Mouse (Mus musculus) lung, postnatal 4 days (tissue): ENCODE data around the gene Srrm3.

Experiments
- DNase-seq, 2 experiments: peaks; one replicate each; pipeline ENCODE4 v3.0.0; 2021

The Srrm3 gene

DNA sequence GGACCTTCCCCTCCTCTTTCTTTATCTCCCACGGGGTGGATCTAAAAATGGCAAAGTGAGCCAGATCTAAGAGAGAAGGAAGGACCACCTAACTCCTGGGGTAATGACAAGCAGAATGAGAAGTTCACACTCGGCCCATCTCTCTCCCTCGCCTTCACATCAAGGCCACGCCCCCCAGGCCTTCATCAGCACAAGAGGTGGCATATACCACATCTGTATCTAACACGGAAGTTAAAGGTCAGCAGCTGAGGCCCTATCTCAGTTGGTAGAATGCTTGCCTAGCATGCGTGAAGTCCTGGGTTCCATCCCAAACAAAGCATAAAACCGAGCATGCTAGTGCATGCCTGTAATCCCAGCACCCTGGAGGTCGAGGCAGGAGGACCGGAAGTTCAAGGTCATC lies 67.1 kb downstream of the Srrm3 start:
- DNase-seq: no peak

DNA sequence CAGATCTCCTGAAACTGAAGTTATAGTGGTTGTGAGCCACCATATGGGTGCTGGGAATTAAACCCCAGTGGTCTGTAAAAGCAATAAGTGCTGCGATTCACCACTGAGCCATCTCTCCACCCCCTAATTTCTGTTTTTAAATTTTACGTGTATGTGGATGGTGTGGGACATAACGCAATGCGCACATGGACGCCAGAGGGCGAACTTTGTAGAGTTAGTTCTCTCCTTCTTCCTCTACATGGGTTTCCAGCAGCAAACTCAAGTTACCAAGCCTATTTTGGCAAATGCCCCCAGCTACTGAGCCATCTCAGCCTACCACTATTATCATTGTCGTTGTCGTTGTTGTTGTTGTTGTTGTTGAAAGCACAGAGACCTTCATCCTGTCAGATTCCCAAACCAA lies 70.5 kb downstream of the Srrm3 start:
- peak; percentile 66 to 76 for DNase-seq

GRCm38 (mm10) chr5:135877831-135878231 lies 71.1 kb downstream of the Srrm3 start:
- DNase-seq: peak; percentile 55 to 63

- DNase-seq: peak; percentile 79 to 90
These were observed 72.9 kb downstream of the Srrm3 start for GRCm38 (mm10) chr5:135879449-135880158.

- DNase-seq: no peak
These were observed 78.0 kb downstream of the Srrm3 start for GRCm38 (mm10) chr5:135884641-135885040.

DNA sequence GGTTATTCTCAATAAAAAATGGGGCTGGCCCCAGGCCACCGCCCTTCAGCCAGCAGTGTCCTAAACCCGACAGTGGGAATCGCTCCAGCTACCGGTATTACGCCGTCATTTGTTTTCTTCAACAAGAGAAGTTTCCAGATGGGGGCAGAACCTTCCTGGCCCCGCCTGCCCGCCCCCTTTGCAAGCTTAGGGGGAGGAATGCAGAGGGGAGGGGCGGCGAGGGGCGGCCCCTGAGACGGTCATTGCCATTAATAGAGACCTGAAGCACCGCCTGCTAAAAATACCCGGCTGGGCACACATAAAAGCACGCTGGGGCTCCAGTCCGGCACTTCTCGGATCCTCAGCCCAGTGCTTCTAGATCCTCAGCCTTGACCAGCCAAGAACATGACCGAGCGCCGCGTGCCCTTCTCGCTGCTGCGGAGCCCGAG lies 81.0 kb downstream of the Srrm3 start, which contains the start of gene Hspb1:
Gene Hspb1 (plus strand): TSS at position 245 of the 428 bp plus-strand sequence.
- peak; percentile 87 to 94 for DNase-seq

GRCm38 (mm10) chr5:135888405-135889215 lies 81.9 kb downstream of the Srrm3 start:
- no peak for DNase-seq

DNA sequence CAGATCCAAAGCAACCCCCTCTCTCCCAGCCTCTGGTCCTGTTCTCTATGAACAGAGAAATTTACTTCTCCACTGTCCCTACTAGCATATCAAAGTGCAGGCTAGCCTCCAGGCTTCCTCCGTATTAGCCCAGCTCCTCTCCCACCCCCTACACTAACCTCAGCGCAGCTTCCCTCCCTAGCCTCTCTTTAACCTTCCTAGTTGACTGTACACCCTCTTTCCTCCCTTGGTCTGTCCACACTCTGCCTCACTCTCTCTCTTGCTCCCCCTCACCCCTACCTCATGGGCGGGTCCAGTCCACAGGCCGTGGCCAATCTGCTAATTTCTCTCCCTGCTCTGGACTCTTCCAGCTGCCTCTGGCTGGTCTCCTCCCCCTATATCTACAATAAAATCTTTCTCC lies 83.6 kb downstream of the Srrm3 start:
- no peak for DNase-seq

DNA sequence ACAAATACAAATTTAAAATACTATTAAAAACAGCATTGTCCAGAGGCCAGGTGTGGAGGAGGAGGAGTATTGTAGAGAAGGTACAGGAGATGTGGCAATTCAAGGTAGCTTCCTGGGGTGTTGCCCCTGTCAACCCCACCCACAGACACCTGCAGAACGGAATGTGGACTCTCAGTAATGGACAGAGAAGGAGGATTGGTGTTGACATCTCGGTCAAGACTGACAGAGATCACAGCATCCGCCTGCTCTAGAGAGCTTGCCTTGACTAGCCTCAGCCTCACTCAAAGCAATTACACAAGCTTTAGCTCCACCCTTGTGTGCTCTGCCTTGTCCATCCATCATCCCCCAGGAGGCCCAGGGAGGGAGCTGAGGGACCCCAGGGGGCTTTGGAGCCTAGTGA lies 84.2 kb downstream of the Srrm3 start:
- DNase-seq: no peak

DNA sequence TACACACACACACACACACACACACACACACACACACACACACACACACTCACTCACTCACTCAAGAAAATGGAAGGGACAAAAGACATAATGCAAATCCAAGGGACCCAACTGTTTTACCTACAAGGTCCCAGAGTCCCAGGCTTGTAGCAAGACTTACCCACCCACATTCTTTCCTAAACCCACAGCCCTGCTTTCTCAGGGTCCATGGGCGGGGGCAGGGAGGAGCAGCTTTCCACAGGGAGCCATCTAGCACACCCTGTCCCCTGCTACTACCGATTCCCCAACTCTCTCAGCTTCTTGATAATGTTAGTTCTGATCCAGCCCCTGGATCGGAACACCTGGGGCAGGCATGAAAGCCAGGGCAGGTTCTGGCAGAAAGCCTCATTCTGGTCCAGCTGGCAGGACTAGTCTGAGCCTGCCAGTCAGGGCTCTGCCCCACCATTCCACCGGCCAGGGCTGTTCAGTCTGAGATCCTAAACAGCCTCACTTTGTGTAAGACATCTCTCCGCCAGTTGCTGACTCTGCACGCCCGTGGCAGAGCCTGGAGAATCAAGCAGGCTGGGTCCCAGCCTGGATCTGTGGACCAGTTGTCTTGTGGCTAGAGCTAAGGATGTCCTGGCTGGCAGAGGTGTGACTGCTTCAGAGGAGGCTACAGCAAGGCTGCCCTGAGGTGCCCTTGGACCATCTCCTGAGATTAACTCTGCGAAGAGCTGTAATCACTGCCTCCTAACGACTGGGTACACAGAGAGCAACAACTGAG lies 86.1 kb downstream of the Srrm3 start:
- no peak for DNase-seq

- DNase-seq: no peak
These were observed 88.3 kb downstream of the Srrm3 start for GRCm38 (mm10) chr5:135894958-135895357.

GRCm38 (mm10) chr5:135898028-135898427 lies 91.3 kb downstream of the Srrm3 start:
- DNase-seq: peak in 1 of 2 experiments; percentile 58

- DNase-seq: no peak
These were observed 92.3 kb downstream of the Srrm3 start for GRCm38 (mm10) chr5:135898995-135899394.

- DNase-seq: no peak
These were observed 93.1 kb downstream of the Srrm3 start for GRCm38 (mm10) chr5:135899833-135900232.

GRCm38 (mm10) chr5:135900701-135901100 lies 94.0 kb downstream of the Srrm3 start:
- DNase-seq: no peak

- no peak for DNase-seq
These were observed 94.8 kb downstream of the Srrm3 start for GRCm38 (mm10) chr5:135901354-135902095.

DNA sequence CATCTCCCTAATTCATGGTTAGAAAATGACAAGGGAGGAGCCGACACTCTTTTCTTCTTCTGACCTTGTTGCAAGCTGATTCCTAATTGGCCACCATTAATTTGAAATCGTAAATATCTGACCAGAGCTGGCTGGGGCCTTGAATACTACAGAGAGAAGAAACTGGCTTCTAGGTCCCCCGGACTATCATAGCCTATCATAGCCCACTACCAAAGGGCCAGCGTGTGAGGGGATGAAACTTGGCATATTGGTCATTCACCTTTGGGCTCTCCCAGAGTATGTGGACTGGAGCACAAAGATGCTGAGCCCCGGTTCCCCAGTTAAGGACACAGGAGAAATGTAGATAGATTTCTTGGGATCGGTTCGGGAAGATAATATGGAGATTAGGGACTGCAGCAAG lies 96.4 kb downstream of the Srrm3 start:
- DNase-seq: no peak

GRCm38 (mm10) chr5:135903551-135904151 lies 97.0 kb downstream of the Srrm3 start:
- DNase-seq: peak; percentile 93 to 95

DNA sequence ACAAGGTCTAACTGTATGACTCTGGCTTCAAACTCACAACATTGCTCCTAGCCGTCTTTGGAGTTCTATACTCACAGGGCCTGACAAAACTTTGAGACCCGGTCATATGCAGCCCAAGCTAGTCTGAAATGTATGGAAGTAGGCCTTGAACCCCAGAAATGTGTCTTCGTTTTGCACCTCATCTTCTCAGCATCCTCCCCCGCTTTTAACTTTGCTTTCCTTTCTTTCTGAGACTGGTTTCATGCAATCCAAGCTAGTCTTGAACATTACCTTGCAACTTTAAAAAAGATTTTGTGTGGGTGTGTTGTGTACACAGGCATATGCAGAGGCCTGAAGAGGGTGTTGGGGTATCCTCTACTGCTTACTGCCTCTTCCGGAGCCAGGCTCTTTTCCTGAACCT lies 97.6 kb downstream of the Srrm3 start:
- DNase-seq: no peak

GRCm38 (mm10) chr5:135905320-135906225 lies 98.9 kb downstream of the Srrm3 start:
- DNase-seq: peak; percentile 28 to 59

DNA sequence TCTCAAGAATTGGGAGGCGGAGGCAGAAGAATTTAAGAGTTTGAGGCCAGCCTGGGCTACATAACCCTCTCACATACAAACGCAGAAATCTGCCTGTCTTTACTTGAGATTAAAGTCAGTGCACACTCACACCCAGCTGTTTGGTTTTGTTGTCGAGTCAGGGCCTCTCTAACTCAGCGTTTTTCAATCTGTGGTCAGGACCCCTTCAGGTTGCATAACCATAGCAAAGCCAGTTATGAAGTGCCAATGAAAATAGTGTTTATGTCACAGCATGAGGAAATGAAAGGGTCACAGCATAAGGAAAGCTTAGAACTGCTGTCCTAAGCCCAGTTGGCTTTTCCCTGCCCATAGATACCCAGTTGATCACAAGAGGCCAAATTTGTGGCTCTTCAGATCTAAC lies 100.2 kb downstream of the Srrm3 start:
- peak; percentile 35 to 56 for DNase-seq
